Mouse (Mus musculus): ENCODE measurements at regions not wholly inside any gene's neighbourhood (a gene's known extent, or its start where the extent isn't known, plus 50 kb on each side); places are given as distances from the start of the nearest gene placed in this dataset.

DNA sequence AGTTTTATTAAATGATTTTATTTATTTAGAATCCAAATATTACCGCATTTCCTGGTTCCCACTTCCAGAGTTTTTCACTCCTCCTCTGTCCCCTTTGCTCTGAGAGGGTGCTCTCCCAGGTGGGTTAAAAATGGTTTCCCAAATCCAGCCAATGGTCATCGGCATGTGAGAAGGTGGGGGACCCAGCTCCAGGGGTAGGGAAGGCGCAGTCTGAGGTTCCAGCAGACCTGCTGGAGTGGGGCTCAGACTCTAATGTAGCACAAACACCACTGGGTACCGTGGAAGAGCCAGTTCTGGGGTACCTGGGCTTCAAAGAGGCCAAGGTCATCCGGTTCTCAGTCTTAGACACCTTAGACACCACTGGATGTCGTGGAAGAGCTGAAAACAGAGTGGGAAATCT, 875.6 kb downstream of the Fscb start:
- no peak for DNase-seq (ENCODE audit: low read depth, low spot score)

DNA sequence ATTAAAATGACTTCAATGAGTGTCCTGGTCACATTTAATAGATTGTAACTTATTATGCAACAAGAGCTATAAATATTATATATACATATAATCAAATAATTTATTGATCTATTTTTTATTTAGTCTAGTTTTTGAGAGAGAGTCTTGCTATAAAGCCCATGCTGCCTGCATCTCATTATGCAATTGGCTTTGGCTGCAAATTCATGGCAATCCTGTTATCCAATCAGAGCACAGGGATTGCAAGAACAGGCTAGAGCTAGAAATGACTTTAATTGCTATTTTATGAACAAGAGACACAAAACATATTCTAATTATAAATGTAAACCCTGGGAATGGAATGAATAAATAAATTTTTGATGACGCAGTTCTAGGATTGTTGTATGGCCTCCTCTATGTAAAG, 919.8 kb downstream of the Fscb start:
- DNase-seq (ENCODE audit: low read depth, low spot score): no peak

- DNase-seq (ENCODE audit: low read depth, low spot score): no peak
Observed at GRCm38 (mm10) chr12:63552831-63553230, 921.7 kb downstream of the Fscb start.

DNA sequence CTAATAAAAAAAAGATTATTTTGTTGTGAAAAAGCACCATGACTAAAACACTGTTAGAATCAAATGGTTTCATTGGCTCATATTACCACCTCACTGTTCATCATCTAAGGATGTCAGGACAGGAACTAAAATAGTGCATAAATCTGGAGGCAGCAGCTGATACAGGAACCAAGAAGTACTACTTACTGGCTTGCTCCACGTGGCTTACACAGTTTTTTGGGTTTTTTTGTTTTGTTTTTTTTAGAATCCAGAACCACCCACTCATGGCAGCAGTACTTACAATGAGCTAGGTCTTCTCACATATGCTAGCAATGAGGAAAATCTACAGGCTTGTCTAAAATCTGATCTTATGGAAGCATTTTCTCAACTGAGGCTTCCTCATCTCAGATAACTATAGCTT, 940.4 kb downstream of the Fscb start:
- DNase-seq (ENCODE audit: low read depth, low spot score): no peak

GRCm38 (mm10) chr12:63503774-63504173, 970.7 kb downstream of the Fscb start:
- no peak for DNase-seq (ENCODE audit: low read depth, low spot score)

DNA sequence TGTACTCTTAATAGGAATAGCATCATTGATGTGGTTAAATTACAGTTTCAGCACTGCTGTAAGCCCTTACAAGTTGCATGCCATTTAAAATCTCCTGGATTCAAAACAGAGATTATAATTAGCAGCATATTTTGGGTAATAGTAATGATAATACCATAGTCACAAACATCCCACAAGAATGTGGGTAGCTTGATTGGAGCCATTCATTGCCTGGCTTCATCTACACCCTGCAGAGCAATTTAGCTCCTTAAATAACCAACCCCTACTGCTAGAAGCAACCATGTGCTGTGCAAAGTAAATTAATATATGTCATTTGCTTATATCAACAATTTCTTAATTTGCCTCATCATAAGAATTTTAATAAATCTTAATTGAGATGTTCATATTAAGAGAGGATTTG, 984.1 kb downstream of the Fscb start:
- no peak for DNase-seq (ENCODE audit: low read depth, low spot score)

GRCm38 (mm10) chr12:63484087-63484486, 990.4 kb downstream of the Fscb start:
- DNase-seq (ENCODE audit: low read depth, low spot score): peak; percentile 86

DNA sequence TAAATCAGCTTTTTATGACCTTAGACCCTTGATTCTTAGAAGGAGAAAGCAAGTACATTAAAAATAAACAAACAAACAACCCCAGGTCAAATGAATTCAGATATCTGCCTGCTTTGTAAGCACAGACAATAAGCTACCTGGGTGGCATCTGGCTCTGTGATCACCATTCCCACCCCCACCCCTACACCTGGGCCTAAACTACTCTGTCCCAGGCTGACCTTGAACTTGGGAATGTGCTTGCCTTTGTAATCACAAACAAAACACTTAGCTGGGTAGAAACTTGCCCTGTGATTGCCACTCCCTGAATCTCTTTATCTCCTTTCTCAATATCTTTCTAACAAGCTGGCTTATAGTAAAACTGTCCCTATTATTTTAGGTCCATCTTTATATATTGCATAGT, 1005.6 kb downstream of the Fscb start:
- peak; percentile 77 for DNase-seq (ENCODE audit: low read depth, low spot score)

Measured in ES-CJ7 (cell line).